Mouse (Mus musculus): ENCODE measurements around the gene Ly75. TPM values are rescaled to one million over a fixed set of nuclear protein-coding genes. Genes with fewer than 3 reads are reported as not detected.

Gene Ly75
- polyA plus RNA-seq, 1 experiment = 20.8 TPM

- Histone ChIP-seq H3K27ac (ENCODE audit: control insufficient read depth, insufficient read depth, low read length) (no peak overlapping the region), H3K27me3 (ENCODE audit: control insufficient read depth, insufficient read depth, low read length) (no peaks in the 10 kb centered on the region), H3K36me3 (ENCODE audit: control insufficient read depth, insufficient read depth, low read length) (no peaks in the 10 kb centered on the region), H3K4me1 (replicated peaks; ENCODE audit: control insufficient read depth, insufficient read depth, low read length) (no peaks in the 10 kb centered on the region), H3K4me3 (ENCODE audit: control insufficient read depth, insufficient read depth, low read length) (no peak overlapping the region)
- TF ChIP-seq CTCF (IDR thresholded peaks at IDR 0.05; ENCODE audit: borderline replicate concordance, control insufficient read depth, extremely low read depth, insufficient read depth, low read length, poor library complexity) (no peak), POLR2A (IDR thresholded peaks at IDR 0.05; ENCODE audit: control insufficient read depth, extremely low read depth, insufficient read depth, low read length, poor library complexity) (no peak)
- no peak for DNase-seq
- WGBS = 87% methylated on average over 2 of the region's 2 CpGs
Measured at GRCm38 (mm10) chr2:60256751-60257150, 126.4 kb downstream of the Ly75 start.

- TF ChIP-seq CTCF (IDR thresholded peaks at IDR 0.05; ENCODE audit: borderline replicate concordance, control insufficient read depth, extremely low read depth, insufficient read depth, low read length, poor library complexity) = no peak
- TF ChIP-seq POLR2A (IDR thresholded peaks at IDR 0.05; ENCODE audit: control insufficient read depth, extremely low read depth, insufficient read depth, low read length, poor library complexity) = no peak
- Histone ChIP-seq H3K4me1 (replicated peaks; ENCODE audit: control insufficient read depth, insufficient read depth, low read length) (no peaks in the 10 kb centered on the region), H3K27me3 (ENCODE audit: control insufficient read depth, insufficient read depth, low read length) (no peaks in the 10 kb centered on the region), H3K27ac (ENCODE audit: control insufficient read depth, insufficient read depth, low read length) (no peak overlapping the region), H3K36me3 (ENCODE audit: control insufficient read depth, insufficient read depth, low read length) (peaks cover 20% of the 10 kb centered on the region), H3K4me3 (ENCODE audit: control insufficient read depth, insufficient read depth, low read length) (no peak overlapping the region)
- DNase-seq = no peak
Measured at GRCm38 (mm10) chr2:60253506-60253905, 129.6 kb downstream of the Ly75 start.

GRCm38 (mm10) chr2:60252782-60253181 lies 130.3 kb downstream of the Ly75 start:
- Histone ChIP-seq H3K27me3 (ENCODE audit: control insufficient read depth, insufficient read depth, low read length) (no peaks in the 10 kb centered on the region), H3K36me3 (ENCODE audit: control insufficient read depth, insufficient read depth, low read length) (peaks cover 20% of the 10 kb centered on the region), H3K4me3 (ENCODE audit: control insufficient read depth, insufficient read depth, low read length) (no peak overlapping the region), H3K4me1 (replicated peaks; ENCODE audit: control insufficient read depth, insufficient read depth, low read length) (no peaks in the 10 kb centered on the region), H3K27ac (ENCODE audit: control insufficient read depth, insufficient read depth, low read length) (no peak overlapping the region)
- 98% methylated on average over 4 of the region's 4 CpGs for WGBS
- DNase-seq = no peak
- TF ChIP-seq CTCF (IDR thresholded peaks at IDR 0.05; ENCODE audit: borderline replicate concordance, control insufficient read depth, extremely low read depth, insufficient read depth, low read length, poor library complexity) = no peak

Other genes with a start within 250 kb of the Ly75 start
- 25.9 and 28.0 TPM in 2 replicates for gene Baz2b, start 173.5 kb downstream of the Ly75 start, polyA plus RNA-seq (2012; rRNA removed)
- gene March7, start 173.4 kb downstream of the Ly75 start, polyA plus RNA-seq (2012; rRNA removed) = 23.3 and 24.3 TPM in 2 replicates
- gene Cd302, start 98.8 kb downstream of the Ly75 start, polyA plus RNA-seq (2012; rRNA removed) = 5.8 and 7.4 TPM in 2 replicates
- 0.47 and 0.60 TPM in 2 replicates for gene Pla2r1, start 170.0 kb upstream of the Ly75 start, polyA plus RNA-seq (2012; rRNA removed)

Measured in thymus, adult 2 months (tissue).